Mouse (Mus musculus): ENCODE measurements at regions not wholly inside any gene's neighbourhood (a gene's known extent, or its start where the extent isn't known, plus 50 kb on each side); places are given as distances from the start of the nearest gene placed in this dataset.

DNA sequence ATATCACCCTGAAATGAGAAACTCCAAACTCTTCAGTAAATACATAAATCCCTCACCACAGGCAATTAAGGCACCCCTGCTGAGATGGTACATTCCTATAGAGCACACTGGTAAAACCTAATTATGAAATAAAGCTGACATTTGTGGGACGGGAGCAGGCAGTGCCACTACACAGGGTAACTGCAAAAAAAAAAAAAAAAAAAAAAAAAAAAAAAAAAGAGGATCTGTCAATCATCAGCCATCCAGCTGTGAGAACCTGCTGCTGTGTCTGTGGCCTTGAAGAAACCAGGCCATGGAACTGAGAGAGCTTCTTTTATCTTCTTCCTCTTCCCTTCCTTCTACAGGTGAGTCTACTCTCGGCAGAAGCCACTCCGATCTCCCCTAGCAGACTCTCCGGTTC, 78.6 kb upstream of the Sfrp2 start:
- Histone ChIP-seq H3K27me3 (ENCODE audit: control insufficient read depth, insufficient read depth, low read length) (no peaks in the 10 kb centered on the region), H3K36me3 (ENCODE audit: control insufficient read depth, insufficient read depth, low read length) (no peaks in the 10 kb centered on the region), H3K9me3 (ENCODE audit: control insufficient read depth, low read depth, low read length) (no peaks in the 10 kb centered on the region), H3K9ac (replicated peaks; ENCODE audit: low read depth, low read length) (no peak overlapping the region), H3K4me2 (replicated peaks; ENCODE audit: low read depth, low read length) (no peak overlapping the region), H3K27ac (ENCODE audit: low read length) (no peak overlapping the region), H3K4me3 (ENCODE audit: low read depth, low read length) (no peak overlapping the region), H3K4me1 (ENCODE audit: control insufficient read depth, insufficient read depth, low read length) (no peaks in the 10 kb centered on the region)
- WGBS: 82% methylated on average over 4 of the region's 4 CpGs
- ATAC-seq (ENCODE audit: insufficient number of reproducible peaks, insufficient read depth, low FRiP score, low read depth): no peak

DNA sequence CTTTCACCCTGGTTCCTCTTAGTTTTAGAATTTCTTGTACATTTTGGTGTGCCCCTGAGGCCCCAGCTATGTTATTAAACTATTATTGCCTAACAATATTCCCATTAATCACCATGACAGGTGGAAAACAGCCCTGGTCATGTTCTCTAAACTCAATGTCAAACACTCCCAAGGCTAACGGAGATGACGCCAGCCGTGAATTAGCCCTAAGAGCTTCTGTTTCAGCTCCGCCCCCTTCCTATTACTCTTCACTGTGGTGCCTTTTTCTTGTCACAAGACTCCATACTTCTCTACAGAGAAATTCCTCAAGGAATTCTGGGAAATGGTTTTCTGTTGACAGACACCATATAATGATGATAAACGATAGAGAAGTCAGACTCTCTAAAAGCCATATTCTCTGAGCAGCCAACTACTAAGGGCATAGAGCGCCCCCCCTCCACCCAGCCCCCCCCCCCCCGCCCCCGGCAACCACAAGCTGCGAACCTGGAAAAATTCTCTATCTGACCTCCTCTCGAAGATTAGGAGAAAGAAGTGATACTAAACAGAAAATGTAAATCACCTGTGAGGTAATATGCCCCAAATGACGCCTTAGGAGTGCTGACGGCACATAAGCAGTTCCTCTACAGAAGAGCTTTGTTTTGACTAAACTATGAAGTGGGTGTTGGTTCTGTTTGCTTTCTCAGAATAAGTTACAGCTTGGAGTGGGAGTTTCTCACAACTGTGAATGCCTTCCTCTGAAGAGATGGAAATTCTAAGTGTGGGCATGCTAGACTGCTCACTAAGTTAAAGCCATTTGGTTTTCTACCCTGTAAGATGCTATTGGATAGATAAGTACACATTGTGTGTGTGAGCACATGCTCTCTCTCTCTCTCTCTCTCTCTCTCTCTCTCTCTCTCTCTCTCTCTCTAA, 76.8 kb upstream of the Sfrp2 start:
- no peaks in the 10 kb centered on the region for H3K4me1 ChIP-seq (ENCODE audit: control insufficient read depth, insufficient read depth, low read length)
- H3K9me3 ChIP-seq (ENCODE audit: control insufficient read depth, low read depth, low read length): no peaks in the 10 kb centered on the region
- H3K4me2 ChIP-seq (replicated peaks; ENCODE audit: low read depth, low read length): no peak overlapping the region
- H3K9ac ChIP-seq (replicated peaks; ENCODE audit: low read depth, low read length): no peak overlapping the region
- no peak overlapping the region for H3K27ac ChIP-seq (ENCODE audit: low read length)
- no peak for ATAC-seq (ENCODE audit: insufficient number of reproducible peaks, insufficient read depth, low FRiP score, low read depth)
- 57% methylated on average over 12 of the region's 12 CpGs for WGBS
- H3K4me3 ChIP-seq (ENCODE audit: low read depth, low read length): no peak overlapping the region
- no peaks in the 10 kb centered on the region for H3K36me3 ChIP-seq (ENCODE audit: control insufficient read depth, insufficient read depth, low read length)
- H3K27me3 ChIP-seq (ENCODE audit: control insufficient read depth, insufficient read depth, low read length): no peaks in the 10 kb centered on the region

DNA sequence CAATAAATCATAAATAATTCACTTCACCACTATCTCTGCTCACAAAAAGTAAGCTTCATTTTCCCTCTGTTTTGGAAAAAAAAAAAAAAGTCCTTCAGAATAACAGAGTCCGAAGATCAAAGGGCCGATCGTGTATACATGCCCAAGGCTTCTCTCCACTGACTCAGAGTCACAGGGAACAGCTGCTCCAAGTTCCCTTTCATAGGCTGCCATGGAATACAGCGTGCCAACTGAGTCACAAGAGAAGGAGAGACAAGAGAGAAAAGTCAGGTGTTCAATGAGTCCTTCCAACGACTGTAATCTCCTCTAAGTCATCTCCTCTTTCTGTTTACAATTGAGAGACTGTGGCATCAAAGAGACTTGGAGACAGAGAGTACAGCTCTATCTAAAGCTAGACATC, 71.6 kb upstream of the Sfrp2 start:
- H3K9me3 ChIP-seq (ENCODE audit: control insufficient read depth, low read depth, low read length): no peaks in the 10 kb centered on the region
- H3K4me2 ChIP-seq (replicated peaks; ENCODE audit: low read depth, low read length): no peak overlapping the region
- 51% methylated on average over 5 of the region's 5 CpGs for WGBS
- H3K4me1 ChIP-seq (ENCODE audit: control insufficient read depth, insufficient read depth, low read length): no peaks in the 10 kb centered on the region
- H3K27me3 ChIP-seq (ENCODE audit: control insufficient read depth, insufficient read depth, low read length): no peaks in the 10 kb centered on the region
- no peaks in the 10 kb centered on the region for H3K36me3 ChIP-seq (ENCODE audit: control insufficient read depth, insufficient read depth, low read length)
- no peak overlapping the region for H3K9ac ChIP-seq (replicated peaks; ENCODE audit: low read depth, low read length)
- no peak overlapping the region for H3K27ac ChIP-seq (ENCODE audit: low read length)
- ATAC-seq (ENCODE audit: insufficient number of reproducible peaks, insufficient read depth, low FRiP score, low read depth): no peak
- no peak overlapping the region for H3K4me3 ChIP-seq (ENCODE audit: low read depth, low read length)

DNA sequence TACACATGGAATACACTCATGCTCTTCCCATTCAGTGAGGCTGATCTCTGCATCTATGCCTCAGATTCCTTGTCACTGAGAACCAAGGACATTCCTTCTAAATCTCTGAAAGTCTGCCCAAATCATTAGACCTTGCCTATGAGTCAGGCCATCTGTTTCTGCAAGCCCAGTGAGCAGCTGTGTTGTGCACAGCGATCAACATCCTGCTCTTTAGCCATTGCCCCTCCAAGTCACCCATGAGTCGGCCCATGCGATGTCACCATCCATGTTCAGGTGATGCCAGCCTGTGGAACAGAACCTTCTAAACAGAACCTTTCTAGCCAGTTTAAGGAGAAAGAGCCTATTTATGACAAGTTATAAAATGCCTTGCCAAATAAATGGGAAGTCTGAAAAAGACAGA, 66.4 kb upstream of the Sfrp2 start:
- ATAC-seq (ENCODE audit: insufficient number of reproducible peaks, insufficient read depth, low FRiP score, low read depth): no peak
- no peak overlapping the region for H3K4me2 ChIP-seq (replicated peaks; ENCODE audit: low read depth, low read length)
- no peaks in the 10 kb centered on the region for H3K4me1 ChIP-seq (ENCODE audit: control insufficient read depth, insufficient read depth, low read length)
- H3K27me3 ChIP-seq (ENCODE audit: control insufficient read depth, insufficient read depth, low read length): no peaks in the 10 kb centered on the region
- H3K27ac ChIP-seq (ENCODE audit: low read length): no peak overlapping the region
- H3K9me3 ChIP-seq (ENCODE audit: control insufficient read depth, low read depth, low read length): no peaks in the 10 kb centered on the region
- H3K4me3 ChIP-seq (ENCODE audit: low read depth, low read length): no peak overlapping the region
- no peaks in the 10 kb centered on the region for H3K36me3 ChIP-seq (ENCODE audit: control insufficient read depth, insufficient read depth, low read length)
- H3K9ac ChIP-seq (replicated peaks; ENCODE audit: low read depth, low read length): no peak overlapping the region
- WGBS: 82% methylated on average over 3 of the region's 3 CpGs

DNA sequence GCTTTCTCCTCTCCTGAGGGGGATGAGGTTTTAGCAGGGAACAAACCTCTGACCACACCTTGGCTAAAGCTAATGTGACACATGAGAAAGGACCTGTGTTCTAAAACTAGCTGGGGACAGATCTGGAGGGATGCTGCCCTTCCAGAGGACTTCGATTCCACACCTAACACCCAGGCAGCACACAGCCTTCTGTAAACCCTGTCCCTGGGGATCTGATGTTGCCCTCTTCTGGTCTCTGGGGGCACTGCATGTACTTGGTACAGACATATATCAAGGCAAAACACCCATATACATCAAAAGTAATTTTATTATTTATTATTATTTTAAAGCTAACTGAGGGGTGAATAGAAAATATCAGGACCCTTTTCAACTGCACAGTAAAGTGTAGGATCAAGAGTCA, 65.0 kb upstream of the Sfrp2 start:
- H3K27me3 ChIP-seq (ENCODE audit: control insufficient read depth, insufficient read depth, low read length): no peaks in the 10 kb centered on the region
- H3K4me2 ChIP-seq (replicated peaks; ENCODE audit: low read depth, low read length): no peak overlapping the region
- H3K9ac ChIP-seq (replicated peaks; ENCODE audit: low read depth, low read length): no peak overlapping the region
- no peak overlapping the region for H3K4me3 ChIP-seq (ENCODE audit: low read depth, low read length)
- 57% methylated on average over 1 of the region's 1 CpGs for WGBS
- no peak for ATAC-seq (ENCODE audit: insufficient number of reproducible peaks, insufficient read depth, low FRiP score, low read depth)
- no peaks in the 10 kb centered on the region for H3K4me1 ChIP-seq (ENCODE audit: control insufficient read depth, insufficient read depth, low read length)
- H3K9me3 ChIP-seq (ENCODE audit: control insufficient read depth, low read depth, low read length): no peaks in the 10 kb centered on the region
- H3K36me3 ChIP-seq (ENCODE audit: control insufficient read depth, insufficient read depth, low read length): no peaks in the 10 kb centered on the region
- no peak overlapping the region for H3K27ac ChIP-seq (ENCODE audit: low read length)

DNA sequence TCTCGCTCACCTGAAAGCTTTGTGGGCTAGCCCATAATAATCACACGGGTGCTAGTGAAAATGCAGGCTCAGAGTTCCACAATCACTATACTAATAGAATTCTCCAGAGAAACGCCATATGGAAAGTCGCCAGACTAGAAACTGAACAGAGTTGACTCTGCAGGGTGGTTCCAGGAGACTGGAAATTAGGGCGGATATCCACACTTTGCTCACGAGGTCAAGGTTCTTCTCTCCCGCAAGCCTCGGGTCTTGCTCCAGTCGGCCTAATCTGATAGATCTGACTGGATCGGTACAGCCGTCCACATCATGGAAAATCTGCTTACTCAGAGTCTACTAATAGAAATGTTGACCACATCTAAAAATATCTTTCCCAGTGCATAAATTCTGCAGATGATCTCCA, 61.6 kb upstream of the Sfrp2 start:
- no peaks in the 10 kb centered on the region for H3K4me1 ChIP-seq (ENCODE audit: control insufficient read depth, insufficient read depth, low read length)
- no peak for ATAC-seq (ENCODE audit: insufficient number of reproducible peaks, insufficient read depth, low FRiP score, low read depth)
- whole genome bisulfite sequencing: 86% methylated on average over 11 of the region's 11 CpGs

DNA sequence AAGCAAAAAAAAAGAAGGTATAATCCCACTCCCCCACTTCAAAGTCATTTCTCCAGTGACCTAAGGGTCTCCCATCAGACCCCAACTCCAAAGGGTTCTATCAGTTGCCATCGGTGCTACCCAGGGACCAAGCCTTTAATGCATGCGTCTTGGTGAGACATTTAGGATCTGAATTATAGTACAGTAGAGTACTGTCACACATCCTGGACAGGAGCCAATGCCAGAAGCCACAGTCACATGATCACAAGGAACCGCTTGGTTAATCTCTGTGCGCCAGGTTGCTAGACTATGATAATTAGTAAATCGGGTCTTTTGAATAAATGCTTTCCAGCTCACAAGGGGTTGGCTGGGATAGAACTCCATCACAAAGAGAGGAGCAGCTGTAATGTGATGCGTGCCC, 60.9 kb upstream of the Sfrp2 start:
- Histone ChIP-seq H3K27me3 (ENCODE audit: control insufficient read depth, insufficient read depth, low read length) (no peaks in the 10 kb centered on the region), H3K9ac (replicated peaks; ENCODE audit: low read depth, low read length) (no peak overlapping the region), H3K4me1 (ENCODE audit: control insufficient read depth, insufficient read depth, low read length) (no peaks in the 10 kb centered on the region), H3K9me3 (ENCODE audit: control insufficient read depth, low read depth, low read length) (no peaks in the 10 kb centered on the region), H3K27ac (ENCODE audit: low read length) (no peak overlapping the region), H3K4me3 (ENCODE audit: low read depth, low read length) (no peak overlapping the region), H3K4me2 (replicated peaks; ENCODE audit: low read depth, low read length) (no peak overlapping the region), H3K36me3 (ENCODE audit: control insufficient read depth, insufficient read depth, low read length) (no peaks in the 10 kb centered on the region)
- WGBS: 92% methylated on average over 6 of the region's 6 CpGs
- no peak for ATAC-seq (ENCODE audit: insufficient number of reproducible peaks, insufficient read depth, low FRiP score, low read depth)

More for the DNA sequence above, 61.6 kb upstream of the Sfrp2 start:
- no peak overlapping the region for H3K27ac ChIP-seq (ENCODE audit: low read length)
- no peak overlapping the region for H3K4me3 ChIP-seq (ENCODE audit: low read depth, low read length)
- H3K4me2 ChIP-seq (replicated peaks; ENCODE audit: low read depth, low read length): no peak overlapping the region
- H3K27me3 ChIP-seq (ENCODE audit: control insufficient read depth, insufficient read depth, low read length): no peaks in the 10 kb centered on the region
- no peaks in the 10 kb centered on the region for H3K36me3 ChIP-seq (ENCODE audit: control insufficient read depth, insufficient read depth, low read length)
- H3K9ac ChIP-seq (replicated peaks; ENCODE audit: low read depth, low read length): no peak overlapping the region
- no peaks in the 10 kb centered on the region for H3K9me3 ChIP-seq (ENCODE audit: control insufficient read depth, low read depth, low read length)

DNA sequence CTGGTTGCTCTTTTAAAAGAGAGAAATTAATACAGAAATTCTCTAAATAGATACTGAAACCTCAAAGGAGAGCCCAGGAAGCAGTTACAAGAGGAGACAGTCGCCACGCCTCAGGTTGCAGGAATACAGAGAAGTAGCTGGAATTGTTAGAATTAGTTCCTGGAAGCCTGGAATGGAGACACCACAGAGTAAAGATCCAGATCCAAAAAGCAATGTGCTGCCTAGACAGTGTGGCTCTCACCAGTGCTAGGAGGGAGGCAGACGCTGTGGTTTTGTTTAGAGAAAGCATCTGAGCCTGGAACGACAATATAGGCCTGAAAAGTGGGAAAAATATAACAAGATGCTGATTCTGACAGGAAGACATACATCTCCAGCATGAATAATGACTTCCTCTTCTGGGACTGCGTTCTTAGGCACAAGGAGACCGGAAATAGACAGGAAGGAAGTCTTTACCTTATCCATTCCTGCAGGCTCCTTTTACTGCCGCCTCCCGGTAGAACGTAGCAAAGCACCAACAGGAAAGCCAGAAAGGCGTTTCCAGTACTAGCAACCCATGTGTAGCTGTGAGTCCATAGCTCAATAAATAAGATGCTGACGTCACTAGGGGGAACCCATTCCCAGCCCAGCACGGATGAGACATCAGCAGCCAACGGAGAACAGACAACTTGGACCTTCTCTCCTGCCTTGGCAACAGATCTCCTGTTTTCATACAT, 59.4 kb upstream of the Sfrp2 start:
- H3K4me1 ChIP-seq (ENCODE audit: control insufficient read depth, insufficient read depth, low read length): peaks cover 8% of the 10 kb centered on the region; the same call in 1 of the 2 replicates
- H3K9me3 ChIP-seq (ENCODE audit: control insufficient read depth, low read depth, low read length): no peaks in the 10 kb centered on the region
- ATAC-seq (ENCODE audit: insufficient number of reproducible peaks, insufficient read depth, low FRiP score, low read depth): no peak
- H3K27ac ChIP-seq (ENCODE audit: low read length): no peak overlapping the region
- 53% methylated on average over 13 of the region's 13 CpGs for WGBS
- no peak overlapping the region for H3K4me3 ChIP-seq (ENCODE audit: low read depth, low read length)
- no peak overlapping the region for H3K4me2 ChIP-seq (replicated peaks; ENCODE audit: low read depth, low read length)
- H3K36me3 ChIP-seq (ENCODE audit: control insufficient read depth, insufficient read depth, low read length): no peaks in the 10 kb centered on the region
- no peak overlapping the region for H3K9ac ChIP-seq (replicated peaks; ENCODE audit: low read depth, low read length)
- H3K27me3 ChIP-seq (ENCODE audit: control insufficient read depth, insufficient read depth, low read length): no peaks in the 10 kb centered on the region

All from stomach, embryonic 14.5 days (tissue).